Mouse (Mus musculus) G1E-ER4 (cell line): ENCODE data around the gene Nup35. TPM values are rescaled to one million over a fixed set of nuclear protein-coding genes. Genes with fewer than 3 reads are reported as not detected.

Experiments
- GATA1 ChIP-seq: IDR thresholded peaks from one replicate; pipeline ENCODE4 v1.8.0; 2012; ENCODE audit warnings: low read length, inconsistent platforms
- polyA plus RNA-seq: library from polyadenylated mRNA; stranded (reverse); fragments of >175 nt; gene quantifications from 2 replicates; pipeline ENCODE4 v1.2.3, GENCODE M21; 2012

Nup35 gene
- polyA plus RNA-seq, 1 experiment = 2.4 TPM

DNA sequence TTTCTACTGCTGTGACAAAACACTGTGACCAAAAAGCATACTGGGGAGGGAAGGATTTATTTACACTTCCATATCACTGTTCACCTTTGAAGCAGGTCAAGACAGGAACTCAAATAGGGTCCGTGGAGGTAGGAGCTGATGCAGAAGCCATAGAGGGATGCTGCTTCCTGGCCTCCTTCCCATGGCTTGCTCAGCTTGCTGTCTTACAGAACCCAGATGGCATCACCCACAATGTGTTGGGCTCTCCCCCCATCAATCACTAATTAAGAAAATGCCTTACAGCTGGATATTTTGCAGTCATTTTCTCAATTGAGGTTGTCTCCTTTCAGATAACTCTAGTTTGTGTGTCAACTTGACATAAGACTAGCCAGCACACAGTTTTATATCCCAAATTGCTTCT lies 4.8 kb upstream of the Nup35 start:
- TF ChIP-seq GATA1 = no peak

DNA sequence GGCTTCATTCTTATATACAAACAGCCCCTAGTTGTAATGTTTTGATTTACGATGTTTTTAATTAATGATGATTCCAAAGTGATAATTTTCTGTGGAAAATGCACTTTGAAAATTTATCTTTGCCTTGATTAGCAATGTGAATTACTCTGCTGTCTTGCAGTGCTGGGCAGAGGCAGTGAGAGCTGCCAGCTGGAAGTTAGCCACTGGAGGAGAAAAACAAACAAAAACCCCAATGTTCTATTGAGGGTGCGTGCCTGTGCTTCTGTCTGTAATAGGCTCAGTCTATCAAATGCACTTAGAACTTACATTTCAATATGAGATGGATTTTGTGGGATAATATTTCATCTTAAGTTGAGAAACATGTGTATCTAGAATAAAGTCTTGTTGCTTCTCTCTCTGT lies 4.2 kb upstream of the Nup35 start:
- no peak for TF ChIP-seq GATA1

DNA sequence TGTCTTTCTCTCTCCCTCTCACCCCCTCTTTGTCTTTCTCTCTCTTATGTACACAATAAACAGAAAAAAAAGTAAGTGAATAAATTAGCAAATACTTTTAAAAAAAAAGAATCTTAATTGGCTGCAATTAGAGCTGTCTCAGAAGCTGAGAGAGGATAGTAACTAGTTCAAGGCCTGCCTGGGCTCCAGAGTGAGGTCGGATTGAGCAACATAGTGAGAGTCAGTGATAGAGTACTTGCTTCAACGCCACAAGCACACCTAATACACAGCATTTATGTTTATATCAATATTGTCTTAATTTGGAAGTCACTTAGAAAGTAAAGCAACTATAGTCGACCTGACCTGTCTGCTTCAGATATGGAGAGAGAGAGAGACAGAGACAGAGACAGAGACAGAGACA lies 2.0 kb downstream of the Nup35 start:
- no peak for TF ChIP-seq GATA1

DNA sequence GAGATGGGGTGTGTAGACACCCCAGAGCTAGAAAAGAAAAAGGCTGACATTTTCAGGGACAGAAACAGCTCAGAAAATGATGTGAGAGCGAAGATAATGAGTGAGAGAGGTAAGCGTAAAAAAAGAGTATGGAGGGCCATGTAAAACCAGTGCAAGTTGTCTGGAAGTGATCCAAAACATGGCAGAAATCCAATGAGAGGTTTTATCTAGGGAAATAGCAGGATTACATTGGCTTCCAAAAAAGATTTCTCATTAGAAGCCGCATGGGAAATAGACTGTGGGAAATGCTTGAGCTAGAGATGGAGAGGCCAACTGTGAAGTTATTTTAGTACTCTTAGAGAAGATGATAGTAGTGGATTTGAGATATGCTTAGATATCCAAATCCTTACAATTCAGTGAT lies 4.9 kb downstream of the Nup35 start:
- no peak for TF ChIP-seq GATA1

DNA sequence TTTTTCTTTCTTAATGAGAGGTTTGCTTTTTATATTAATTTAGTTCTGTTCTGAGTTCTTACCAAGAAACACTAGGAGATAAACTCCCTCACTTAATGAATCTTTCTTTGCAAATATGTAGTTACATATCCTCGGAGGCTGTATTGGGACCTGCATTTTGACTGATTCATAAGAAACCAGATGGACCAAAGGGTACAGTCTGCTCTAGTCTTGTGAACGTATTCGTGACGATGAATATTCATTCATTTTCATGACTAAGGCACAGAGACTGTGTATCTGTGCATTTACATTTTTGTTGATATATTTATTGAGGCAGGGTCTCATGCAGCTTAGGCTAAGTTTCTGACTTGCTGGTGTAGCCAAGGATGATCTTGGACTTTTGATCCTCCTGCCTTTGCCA lies 7.5 kb downstream of the Nup35 start:
- TF ChIP-seq GATA1 = no peak

DNA sequence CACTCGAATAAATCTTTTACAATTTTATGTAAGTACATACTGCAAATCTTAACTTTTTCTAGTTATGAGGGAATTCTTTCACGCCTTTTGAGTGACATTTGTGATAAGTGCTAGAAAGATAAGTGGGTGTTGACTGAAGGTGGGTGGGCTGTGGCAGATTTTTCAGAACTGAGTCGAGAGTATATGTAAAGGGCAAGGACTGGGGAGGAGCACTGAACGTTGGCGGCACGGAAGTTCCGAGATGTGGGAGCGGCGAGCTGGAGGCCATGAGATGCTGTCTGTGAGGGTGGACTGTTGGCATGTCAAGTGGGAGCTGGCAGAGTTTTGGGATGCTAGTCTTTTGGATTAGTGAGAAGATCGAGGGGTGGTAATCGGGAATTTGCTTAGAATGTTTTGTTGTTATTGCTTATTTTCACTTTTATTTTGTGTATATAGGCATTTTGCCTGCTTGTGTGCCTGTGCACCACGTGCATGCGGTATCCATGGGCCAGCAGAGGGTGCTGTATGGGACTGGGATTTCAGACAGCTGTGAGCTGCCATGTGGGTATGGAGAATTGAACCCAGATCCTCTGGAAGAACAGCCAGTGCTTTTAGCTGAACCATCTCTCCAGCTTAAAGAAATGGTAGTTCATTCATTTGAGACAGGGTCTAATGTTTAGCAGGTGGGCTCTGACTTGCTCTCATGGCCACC lies 15.4 kb downstream of the Nup35 start:
- TF ChIP-seq GATA1 = no peak

DNA sequence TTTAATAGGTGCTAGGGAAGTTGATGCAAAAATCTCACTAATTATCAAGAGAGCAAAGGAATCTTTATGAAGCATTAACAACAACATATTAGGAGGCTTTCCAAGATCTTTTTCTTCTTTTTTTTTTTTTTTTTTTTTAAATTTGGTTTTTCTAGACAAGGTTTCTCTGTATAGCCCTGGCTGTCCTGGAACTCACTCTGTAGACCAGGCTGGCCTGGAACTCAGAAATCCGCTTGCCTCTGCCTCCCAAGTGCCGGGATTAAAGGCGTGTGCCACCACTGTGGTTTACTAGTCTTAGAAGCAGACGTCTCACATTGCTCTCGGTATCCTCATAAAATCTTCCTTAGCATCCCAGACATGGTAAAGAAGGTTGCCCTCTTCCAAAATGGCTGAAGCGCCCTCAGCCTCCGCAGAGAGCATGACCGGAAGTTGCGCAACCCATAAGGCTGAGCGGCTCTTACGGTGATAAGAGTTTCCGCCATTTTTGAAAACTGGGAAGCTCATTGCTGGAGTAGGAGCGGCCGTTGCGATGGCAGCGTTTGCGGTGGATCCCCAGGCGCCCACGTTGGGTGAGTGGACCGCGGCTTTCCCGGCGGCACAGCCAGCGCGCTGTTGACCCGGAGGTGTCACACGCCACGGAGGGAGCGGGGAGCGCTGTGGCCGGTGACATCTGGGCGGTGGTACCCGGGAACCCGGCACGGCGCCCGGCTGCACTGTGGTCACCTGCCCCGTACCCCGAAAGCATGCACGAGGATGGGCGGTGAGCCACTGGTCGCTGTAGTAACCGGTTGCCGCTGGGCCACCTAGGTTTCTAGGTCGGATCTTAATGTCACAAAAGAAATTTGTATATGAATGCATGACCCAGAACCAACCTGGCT lies 21.6 kb downstream of the Nup35 start:
- TF ChIP-seq GATA1 = no peak

DNA sequence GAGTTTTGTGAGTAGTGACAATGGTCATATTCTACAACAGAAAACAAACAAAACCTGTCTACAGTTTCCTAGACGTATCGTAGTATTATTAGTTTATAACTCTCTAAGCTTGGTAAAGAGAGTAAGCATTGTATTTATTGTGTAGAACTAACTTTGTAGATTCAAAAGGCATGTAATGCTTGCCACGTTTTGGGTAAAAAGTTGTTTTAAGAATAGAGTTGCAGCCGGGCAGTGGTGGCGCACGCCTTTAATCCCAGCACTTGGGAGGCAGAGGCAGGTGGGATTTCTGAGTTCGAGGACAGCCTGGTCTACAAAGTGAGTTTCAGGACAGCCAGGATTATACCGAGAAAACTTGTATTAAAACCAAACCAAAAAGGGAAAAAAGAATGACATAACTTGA lies 22.4 kb downstream of the Nup35 start:
- TF ChIP-seq GATA1 = no peak

DNA sequence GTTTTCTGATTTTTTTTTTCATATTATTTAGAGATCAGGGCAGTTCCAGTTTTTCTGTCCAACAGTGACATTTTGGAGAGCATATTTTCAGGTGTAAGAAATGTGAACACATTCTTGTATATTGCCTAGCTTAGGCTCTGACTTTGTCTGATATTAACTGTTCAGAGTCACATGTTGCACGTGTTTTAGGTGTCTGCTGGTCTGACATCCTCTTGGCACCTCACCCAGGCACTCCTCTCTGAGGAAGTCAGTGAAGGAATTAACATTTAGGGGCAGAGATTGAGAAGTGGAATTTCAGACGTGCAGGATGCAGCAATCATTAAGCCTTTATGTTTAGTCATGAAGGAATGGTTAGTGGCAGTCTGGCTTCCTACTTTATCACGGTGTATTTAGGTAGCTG lies 22.8 kb downstream of the Nup35 start:
- no peak for TF ChIP-seq GATA1

DNA sequence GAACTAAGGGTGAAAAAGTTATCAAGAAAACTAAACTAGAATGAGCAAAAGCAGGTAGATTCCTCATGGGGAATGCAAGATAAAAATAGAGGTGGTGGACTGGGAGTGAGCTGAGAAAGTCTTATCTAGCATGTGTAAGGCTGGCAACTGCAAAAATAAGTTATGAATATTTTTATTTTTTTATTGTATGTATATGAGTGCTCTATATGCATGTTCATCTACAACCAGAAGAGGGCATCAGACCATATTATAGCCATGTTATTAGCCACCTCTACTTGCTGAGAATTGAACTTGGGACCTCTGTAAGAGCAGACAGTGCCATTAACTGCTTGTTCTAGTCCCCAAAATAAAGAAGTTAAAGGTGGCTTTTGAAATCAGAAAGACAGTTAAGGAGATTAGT lies 44.4 kb downstream of the Nup35 start:
- TF ChIP-seq GATA1 = no peak

DNA sequence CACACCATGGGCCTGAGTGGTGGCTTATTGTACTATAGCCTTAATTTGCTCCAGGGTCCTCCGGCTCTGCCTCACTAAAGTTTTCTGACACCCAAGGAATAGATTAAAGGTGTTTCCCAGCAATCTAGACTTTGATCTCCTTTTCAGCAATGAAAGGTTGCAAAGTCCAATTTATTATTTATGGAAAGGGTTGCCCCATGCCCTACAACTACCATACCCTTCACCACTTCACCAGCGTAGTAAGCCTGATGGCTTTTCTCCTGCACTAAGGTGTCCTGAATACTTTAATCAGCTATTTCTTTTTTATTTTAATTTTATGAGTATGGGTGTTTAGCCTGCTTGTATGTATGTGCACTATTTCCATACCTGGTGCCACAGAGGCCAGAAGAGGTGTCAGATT lies 45.6 kb downstream of the Nup35 start:
- TF ChIP-seq GATA1 = no peak

DNA sequence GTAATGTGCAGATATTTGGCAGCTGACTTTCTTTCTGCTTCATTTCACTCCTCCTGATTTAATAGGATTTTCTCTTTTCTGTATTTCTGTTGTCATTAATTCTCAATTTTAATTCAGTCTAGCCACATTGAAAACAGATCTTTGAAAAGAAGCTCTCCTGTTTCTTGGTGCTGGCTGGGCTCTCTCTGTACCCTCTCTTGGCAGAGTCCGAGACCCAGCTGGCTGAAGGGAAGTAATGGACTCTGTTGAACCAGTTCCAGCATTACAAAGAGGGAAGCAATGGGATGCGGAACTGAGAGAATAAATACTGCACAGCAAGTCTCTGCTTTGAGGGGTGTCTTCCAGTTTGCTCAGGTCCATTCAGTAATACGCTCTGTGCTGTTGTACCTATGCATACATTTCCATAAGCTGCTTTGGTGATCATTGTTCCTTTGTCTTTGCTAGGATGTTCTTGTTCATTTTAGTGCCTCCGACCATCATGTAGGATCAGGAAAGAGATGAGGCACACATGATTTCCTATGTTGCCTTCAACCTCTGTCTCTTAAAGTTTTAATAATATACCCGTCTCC lies 50.4 kb downstream of the Nup35 start:
- no peak for TF ChIP-seq GATA1

DNA sequence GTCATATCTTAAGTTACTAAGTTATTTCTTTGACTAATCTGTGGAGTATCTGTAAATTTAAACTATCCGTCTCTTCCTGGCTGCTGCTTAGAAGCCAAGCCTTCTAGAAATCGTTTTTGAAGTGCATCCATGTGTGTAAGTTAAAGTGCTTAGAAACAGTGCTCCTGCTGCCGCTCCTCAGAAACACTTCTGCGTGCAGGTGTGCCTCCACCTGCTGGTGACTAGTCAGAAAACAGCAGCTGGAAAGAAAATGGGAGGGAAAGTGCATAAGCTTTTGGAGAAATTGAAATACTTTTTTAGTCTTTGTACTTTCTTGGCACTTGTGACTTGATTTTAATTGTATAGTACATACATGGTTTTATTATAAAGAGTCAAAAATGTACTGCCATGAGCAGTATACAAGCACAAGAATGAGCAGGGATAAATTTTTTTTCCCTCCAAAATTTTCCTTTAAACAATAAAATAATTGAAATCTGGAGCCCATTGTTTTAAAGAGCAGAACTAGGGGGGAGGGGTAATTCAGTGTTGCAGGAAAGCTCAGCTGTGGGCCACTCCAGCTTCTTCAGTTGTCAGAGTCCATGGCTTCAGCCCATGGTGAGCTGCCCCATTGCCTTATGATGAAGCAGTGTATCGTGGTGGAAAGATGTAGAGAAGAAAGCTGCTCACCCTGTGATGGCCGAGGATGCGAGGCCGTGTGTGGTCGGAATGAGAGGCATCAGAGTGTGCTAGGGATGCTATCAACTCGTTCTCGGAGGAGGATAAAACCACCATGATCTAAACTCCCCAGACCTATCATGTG lies 53.0 kb downstream of the Nup35 start:
- no peak for TF ChIP-seq GATA1

DNA sequence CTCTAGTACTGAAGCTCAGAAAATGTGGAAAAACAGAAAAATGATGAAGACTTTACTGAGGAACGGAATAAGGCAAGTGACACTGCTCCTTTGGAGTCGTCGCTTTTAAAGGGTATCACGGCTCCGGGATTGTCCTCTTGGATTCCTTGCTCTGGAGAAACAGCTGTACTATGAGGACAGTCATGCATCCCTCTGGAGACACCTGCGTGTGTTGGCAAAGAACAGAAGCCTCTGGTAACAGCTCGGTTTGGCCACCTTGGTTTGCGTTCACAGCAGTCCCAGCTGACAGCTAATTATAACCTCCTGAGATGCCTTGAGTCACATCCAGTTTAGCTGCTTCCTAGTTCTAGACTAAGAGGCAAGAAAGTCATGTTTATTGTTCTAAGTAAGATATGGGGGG lies 61.8 kb downstream of the Nup35 start:
- TF ChIP-seq GATA1 = no peak

DNA sequence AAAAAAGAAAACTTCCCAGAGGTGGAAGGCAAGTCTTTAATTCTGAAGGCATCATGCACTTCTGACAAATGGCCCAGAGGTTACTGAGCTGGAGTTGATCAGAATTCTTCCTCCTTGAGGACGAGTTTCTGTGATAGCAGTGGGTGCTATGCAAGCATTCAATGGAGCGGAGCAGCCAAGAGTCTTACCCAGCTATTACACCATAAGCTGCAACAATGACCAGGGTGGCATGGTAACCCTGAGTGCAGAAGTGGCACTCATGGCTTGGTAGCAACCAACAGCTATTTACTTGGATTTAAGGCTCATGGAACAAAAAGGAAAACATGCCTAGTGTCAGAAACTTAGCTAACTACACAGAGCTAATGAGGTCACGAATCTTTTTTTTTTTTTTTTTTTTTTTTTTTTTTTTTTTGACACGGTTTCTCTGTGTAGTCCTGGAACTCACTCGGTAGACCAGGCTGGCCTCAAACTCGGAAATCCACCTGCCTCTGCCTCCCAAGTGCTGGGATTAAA lies 66.7 kb downstream of the Nup35 start:
- no peak for TF ChIP-seq GATA1
